Mouse (Mus musculus): ENCODE data around the gene Ibtk. TPM values are rescaled to one million over a fixed set of nuclear protein-coding genes. Genes with fewer than 3 reads are reported as not detected.
"Not testable (repeated sequence)": the region's sequence is repeated elsewhere in the genome, so short reads cannot be mapped to it uniquely, and the experiment has no call there.

Gene Ibtk
- 28.1 TPM for polyA plus RNA-seq (2021)

- ATAC-seq = peak; percentile 93
- H3K27me3 ChIP-seq = no peaks in the 10 kb centered on the region
- TF ChIP-seq CTCF (IDR thresholded peaks at IDR 0.05) = peak; percentile 20
- in situ Hi-C loops (cut with MboI; ENCODE audit: low pct_unique_long_range_greater_than_20kb) = no loop called here
- ChIA-PET POLR2A (interaction anchor here (0.5 to 0.7 kb wide), 2 partner anchors 19 to 822 kb away, joined by 3 to 9 read pairs; partner anchors contain the start of gene Pgm3), CTCF (interaction anchor here (1.0 kb wide), 1 partner anchor 9 kb away, joined by 3 read pairs; no protein-coding TSS in a partner anchor)
- DNase-seq (ENCODE audit: low read depth, low spot score) = peak; percentile 84
Observed at GRCm38 (mm10) chr9:85749142-85749921, at the start of gene Ibtk. Ibtk (minus strand) TSS chr9:85749334.

GRCm38 (mm10) chr9:85791521-85791920 is 42.4 kb upstream of the Ibtk start:
- POLR2A ChIA-PET; DNase-seq (ENCODE audit: low read depth, low spot score); H3K27me3 ChIP-seq; ATAC-seq; CTCF ChIA-PET; in situ Hi-C loops (cut with MboI; ENCODE audit: low pct_unique_long_range_greater_than_20kb): not testable (repeated sequence)

- ChIA-PET POLR2A (no interaction called here), CTCF (interaction anchor here (0.6 to 2.8 kb wide), 7 partner anchors 663 to 685 kb away, joined by 3 to 13 read pairs (median 4); no protein-coding TSS in a partner anchor)
- in situ Hi-C loops (cut with MboI; ENCODE audit: low pct_unique_long_range_greater_than_20kb) = no loop called here
- no peak for TF ChIP-seq CTCF (IDR thresholded peaks at IDR 0.05)
- no peak for DNase-seq (ENCODE audit: low read depth, low spot score)
- peaks cover 3% of the 10 kb centered on the region for H3K27me3 ChIP-seq
- no peak for ATAC-seq
Observed at GRCm38 (mm10) chr9:85780249-85780648, 31.1 kb upstream of the Ibtk start.

- in situ Hi-C loops (cut with MboI; ENCODE audit: low pct_unique_long_range_greater_than_20kb) = loop anchor here (5.0 kb wide), 1 partner anchor 673 kb away; no protein-coding TSS in a partner anchor
- CTCF ChIA-PET = interaction anchor here (0.9 to 2.8 kb wide), 5 partner anchors 667 to 686 kb away, joined by 3 to 13 read pairs (median 4); no protein-coding TSS in a partner anchor
- DNase-seq (ENCODE audit: low read depth, low spot score) (no peak), ATAC-seq (no peak)
- POLR2A ChIA-PET = no interaction called here
- H3K27me3 ChIP-seq = peaks cover 3% of the 10 kb centered on the region
- TF ChIP-seq CTCF (IDR thresholded peaks at IDR 0.05) = peak; percentile 42
Observed at GRCm38 (mm10) chr9:85779458-85779857, 30.3 kb upstream of the Ibtk start.

GRCm38 (mm10) chr9:85777544-85777943 is 28.4 kb upstream of the Ibtk start:
- ATAC-seq = no peak
- CTCF ChIA-PET = no interaction called here
- in situ Hi-C loops (cut with MboI; ENCODE audit: low pct_unique_long_range_greater_than_20kb) = loop anchor here (5.0 kb wide), 1 partner anchor 675 kb away; no protein-coding TSS in a partner anchor

GRCm38 (mm10) chr9:85772280-85772679 is 23.1 kb upstream of the Ibtk start:
- ATAC-seq = no peak
- ChIA-PET CTCF (interaction anchor here (1.1 kb wide), 1 partner anchor 678 kb away, joined by 3 read pairs; no protein-coding TSS in a partner anchor), POLR2A (no interaction called here)
- TF ChIP-seq CTCF (IDR thresholded peaks at IDR 0.05) = no peak
- in situ Hi-C loops (cut with MboI; ENCODE audit: low pct_unique_long_range_greater_than_20kb) = no loop called here
- no peak for DNase-seq (ENCODE audit: low read depth, low spot score)
- H3K27me3 ChIP-seq = no peaks in the 10 kb centered on the region

More at GRCm38 (mm10) chr9:85777544-85777943, 28.4 kb upstream of the Ibtk start:
- H3K27me3 ChIP-seq = peaks cover 3% of the 10 kb centered on the region
- no peak for DNase-seq (ENCODE audit: low read depth, low spot score)
- TF ChIP-seq CTCF (IDR thresholded peaks at IDR 0.05) = no peak
- POLR2A ChIA-PET = no interaction called here

GRCm38 (mm10) chr9:85771454-85771853 is 22.3 kb upstream of the Ibtk start:
- ChIA-PET CTCF (interaction anchor here (1.3 kb wide), 1 partner anchor 16 kb away, joined by 4 read pairs; no protein-coding TSS in a partner anchor), POLR2A (no interaction called here)
- no peak for TF ChIP-seq CTCF (IDR thresholded peaks at IDR 0.05)
- in situ Hi-C loops (cut with MboI; ENCODE audit: low pct_unique_long_range_greater_than_20kb) = no loop called here
- no peaks in the 10 kb centered on the region for H3K27me3 ChIP-seq
- DNase-seq (ENCODE audit: low read depth, low spot score) = no peak
- peak; percentile 60 for ATAC-seq

GRCm38 (mm10) chr9:85770369-85770768 is 21.2 kb upstream of the Ibtk start:
- in situ Hi-C loops (cut with MboI; ENCODE audit: low pct_unique_long_range_greater_than_20kb) = no loop called here

GRCm38 (mm10) chr9:85769057-85769789 is 20.1 kb upstream of the Ibtk start:
- CTCF ChIA-PET = no interaction called here
- in situ Hi-C loops (cut with MboI; ENCODE audit: low pct_unique_long_range_greater_than_20kb) = no loop called here
- no peaks in the 10 kb centered on the region for H3K27me3 ChIP-seq
- no peak for TF ChIP-seq CTCF (IDR thresholded peaks at IDR 0.05)
- ATAC-seq (no peak), DNase-seq (ENCODE audit: low read depth, low spot score) (no peak)
- POLR2A ChIA-PET = no interaction called here

More at GRCm38 (mm10) chr9:85770369-85770768, 21.2 kb upstream of the Ibtk start:
- no peak for ATAC-seq
- ChIA-PET POLR2A (no interaction called here), CTCF (interaction anchor here (1.3 kb wide), 1 partner anchor 15 kb away, joined by 4 read pairs; no protein-coding TSS in a partner anchor)
- H3K27me3 ChIP-seq = no peaks in the 10 kb centered on the region
- TF ChIP-seq CTCF (IDR thresholded peaks at IDR 0.05) = no peak
- no peak for DNase-seq (ENCODE audit: low read depth, low spot score)

GRCm38 (mm10) chr9:85767255-85767654 is 18.1 kb upstream of the Ibtk start:
- TF ChIP-seq CTCF (IDR thresholded peaks at IDR 0.05) = no peak
- ATAC-seq (no peak), DNase-seq (ENCODE audit: low read depth, low spot score) (no peak)
- CTCF ChIA-PET = no interaction called here
- POLR2A ChIA-PET = no interaction called here
- in situ Hi-C loops (cut with MboI; ENCODE audit: low pct_unique_long_range_greater_than_20kb) = no loop called here
- no peaks in the 10 kb centered on the region for H3K27me3 ChIP-seq

Measured in Patski (cell line).